ENCODE assay signal across 12 mouse cellular contexts in genomic region chr2:91281366-91281765, GRCm38 (mm10). TPM values are rescaled to one million over a fixed set of nuclear protein-coding genes. Genes with fewer than 3 reads are reported as not detected.
DNase-seq lines count a peak whose midpoint lies in the region; ATAC-seq and TF ChIP-seq lines count a peak whose summit lies in the region.
"Had no signal": no experiment of that assay in that cellular context is flagged by ENCODE, and none has a peak within 500 bp of the region (broad histone marks: within the 10 kb centered on the region; RNA-seq: fewer than 3 reads in every experiment).

No protein-coding gene starts in this region.

- peaks cover 44% of the 10 kb centered on the region for H3K4me1 ChIP-seq in heart, embryonic 13.5 days
- peaks cover 25% of the 10 kb centered on the region for H3K4me1 ChIP-seq in heart, embryonic 11.5 days (ENCODE audit: control insufficient read depth, insufficient read depth, low read length)
- no peaks in the 10 kb centered on the region for H3K4me1 ChIP-seq in midbrain, embryonic 11.5 days (ENCODE audit: control insufficient read depth, insufficient read depth, low read length)
- no peaks in the 10 kb centered on the region for H3K4me1 ChIP-seq in midbrain, postnatal 0 days (ENCODE audit: insufficient read depth, low read length)
- H3K4me1 ChIP-seq in stomach, embryonic 14.5 days (ENCODE audit: control insufficient read depth, insufficient read depth, low read length): no peaks in the 10 kb centered on the region

- H3K36me3 ChIP-seq in heart, embryonic 13.5 days: peaks cover 20% of the 10 kb centered on the region
- H3K36me3 ChIP-seq in heart, embryonic 11.5 days (ENCODE audit: control insufficient read depth, insufficient read depth, low read length): 0 out of 2 replicates have a peak, but pooled peaks cover 3% of the 10 kb centered on the region
- peaks cover 8% of the 10 kb centered on the region for H3K36me3 ChIP-seq in midbrain, embryonic 11.5 days (ENCODE audit: control insufficient read depth, insufficient read depth, low read length)
- peaks cover 22% of the 10 kb centered on the region for H3K36me3 ChIP-seq in midbrain, postnatal 0 days (ENCODE audit: insufficient read depth, low read length)
- H3K36me3 ChIP-seq in stomach, embryonic 14.5 days (ENCODE audit: control insufficient read depth, insufficient read depth, low read length): peaks cover 8% of the 10 kb centered on the region

- no peak for ATAC-seq in heart, embryonic 13.5 days (ENCODE audit: extremely low read depth, insufficient number of reproducible peaks, low FRiP score, low TSS enrichment)
- ATAC-seq in heart, embryonic 11.5 days (replicated peaks; ENCODE audit: insufficient number of reproducible peaks, low FRiP score, low TSS enrichment): no peak
- ATAC-seq in midbrain, embryonic 11.5 days (ENCODE audit: low FRiP score): peak; percentile 34; the same call in 1 of the 2 replicates
- ATAC-seq in midbrain, postnatal 0 days (ENCODE audit: low FRiP score): no peak
- peak; percentile 84 for ATAC-seq in stomach, embryonic 14.5 days (ENCODE audit: insufficient number of reproducible peaks, insufficient read depth, low FRiP score, low read depth)

- DNase-seq in midbrain, embryonic 11.5 days (ENCODE audit: low spot score, missing footprints): no peak
- DNase-seq in midbrain, postnatal 0 days (ENCODE audit: low spot score): no peak
- DNase-seq in kidney, postnatal 10 days: peak; percentile 43
- DNase-seq in adrenal gland, adult 2 months: no peak
- no peak for DNase-seq in retina, postnatal 1 day
- DNase-seq: heart, postnatal 4 days; layer of hippocampus, postnatal 36 days had no signal

- no peaks in the 10 kb centered on the region for H3K9me3 ChIP-seq in heart, embryonic 13.5 days
- no peaks in the 10 kb centered on the region for H3K9me3 ChIP-seq in heart, embryonic 11.5 days (replicated peaks; ENCODE audit: control insufficient read depth, low read length)
- H3K9me3 ChIP-seq in midbrain, embryonic 11.5 days (ENCODE audit: control insufficient read depth, low read length): no peaks in the 10 kb centered on the region
- no peaks in the 10 kb centered on the region for H3K9me3 ChIP-seq in midbrain, postnatal 0 days (ENCODE audit: low read length)
- H3K9me3 ChIP-seq in stomach, embryonic 14.5 days (ENCODE audit: control insufficient read depth, low read depth, low read length): no peaks in the 10 kb centered on the region
- H3K9me3 ChIP-seq: embryonic facial prominence, embryonic 12.5 days; megakaryocyte, embryonic 14.5 days had no signal

- H3K27me3 ChIP-seq in heart, embryonic 13.5 days (replicated peaks): no peaks in the 10 kb centered on the region
- H3K27me3 ChIP-seq in heart, embryonic 11.5 days (ENCODE audit: control insufficient read depth, insufficient read depth, low read length): no peaks in the 10 kb centered on the region
- H3K27me3 ChIP-seq in midbrain, embryonic 11.5 days (ENCODE audit: control insufficient read depth, insufficient read depth, low read length): no peaks in the 10 kb centered on the region
- H3K27me3 ChIP-seq in midbrain, postnatal 0 days (ENCODE audit: insufficient read depth, low read length): no peaks in the 10 kb centered on the region
- H3K27me3 ChIP-seq in stomach, embryonic 14.5 days (ENCODE audit: control insufficient read depth, insufficient read depth, low read length): no peaks in the 10 kb centered on the region
- H3K27me3 ChIP-seq: embryonic facial prominence, embryonic 12.5 days had no signal

- TF ChIP-seq CTCF in midbrain, postnatal 0 days (IDR thresholded peaks at IDR 0.05): no peak

- H3K27ac ChIP-seq in heart, embryonic 13.5 days (replicated peaks): no peak overlapping the region
- H3K27ac ChIP-seq in heart, embryonic 11.5 days (ENCODE audit: low read depth, low read length): no peak overlapping the region
- H3K27ac ChIP-seq in midbrain, embryonic 11.5 days (ENCODE audit: low read depth, low read length): no peak overlapping the region
- H3K27ac ChIP-seq in midbrain, postnatal 0 days (ENCODE audit: low read depth, low read length): no peak overlapping the region
- H3K27ac ChIP-seq in stomach, embryonic 14.5 days (ENCODE audit: low read length): no peak overlapping the region

- no peak overlapping the region for H3K4me2 ChIP-seq in heart, embryonic 13.5 days
- no peak overlapping the region for H3K4me2 ChIP-seq in heart, embryonic 11.5 days
- H3K4me2 ChIP-seq in midbrain, embryonic 11.5 days: no peak overlapping the region
- H3K4me2 ChIP-seq in midbrain, postnatal 0 days (ENCODE audit: low read depth, low read length, poor library complexity, severe bottlenecking): no peak overlapping the region
- no peak overlapping the region for H3K4me2 ChIP-seq in stomach, embryonic 14.5 days (replicated peaks; ENCODE audit: low read depth, low read length)
- H3K4me2 ChIP-seq: embryonic facial prominence, embryonic 12.5 days had no signal

- no peak overlapping the region for H3K4me3 ChIP-seq in heart, embryonic 13.5 days
- no peak overlapping the region for H3K4me3 ChIP-seq in heart, embryonic 11.5 days (ENCODE audit: low read depth, low read length)
- no peak overlapping the region for H3K4me3 ChIP-seq in midbrain, embryonic 11.5 days (ENCODE audit: low read depth, low read length)
- H3K4me3 ChIP-seq in midbrain, postnatal 0 days (ENCODE audit: low read depth, low read length): no peak overlapping the region
- no peak overlapping the region for H3K4me3 ChIP-seq in stomach, embryonic 14.5 days (ENCODE audit: low read depth, low read length)
- H3K4me3 ChIP-seq: embryonic facial prominence, embryonic 12.5 days; megakaryocyte, embryonic 14.5 days had no signal

- WGBS in heart, embryonic 13.5 days: 28% methylated on average over 5 of the region's 5 CpGs
- WGBS in heart, embryonic 11.5 days (ENCODE audit: insufficient replicate concordance): 35% methylated on average over 5 of the region's 5 CpGs
- WGBS in midbrain, embryonic 11.5 days: 47% methylated on average over 5 of the region's 5 CpGs
- 39% methylated on average over 5 of the region's 5 CpGs for WGBS in midbrain, postnatal 0 days
- 36% methylated on average over 5 of the region's 5 CpGs for WGBS in stomach, embryonic 14.5 days

- peak overlapping the region; percentile 30; the same call in 1 of the 2 replicates for H3K9ac ChIP-seq in heart, embryonic 13.5 days
- no peak overlapping the region for H3K9ac ChIP-seq in heart, embryonic 11.5 days (ENCODE audit: low read depth, low read length)
- H3K9ac ChIP-seq in midbrain, embryonic 11.5 days (ENCODE audit: low read length): no peak overlapping the region
- H3K9ac ChIP-seq in midbrain, postnatal 0 days (replicated peaks; ENCODE audit: low read length, poor library complexity, severe bottlenecking): no peak overlapping the region
- H3K9ac ChIP-seq in stomach, embryonic 14.5 days (replicated peaks; ENCODE audit: low read depth, low read length): no peak overlapping the region
- H3K9ac ChIP-seq: embryonic facial prominence, embryonic 12.5 days had no signal

RNA-seq across cellular contexts. Expression of gene Arfgap2, which starts 16.6 kb away (rescaled TPM):
- 63.3 and 64.4 TPM in 2 replicates for polyA plus RNA-seq in heart, embryonic 13.5 days (2015; fragmentation: Nextera tagmentation; extraction: Ambion mirVana)
- polyA plus RNA-seq in heart, embryonic 11.5 days (2014; fragmentation: Nextera tagmentation; extraction: Ambion mirVana): 56.7 and 64.1 TPM in 2 replicates
- polyA plus RNA-seq in midbrain, embryonic 11.5 days (2014; fragmentation: Nextera tagmentation; extraction: Ambion mirVana): 85.7 and 86.6 TPM in 2 replicates
- total RNA-seq in midbrain, postnatal 0 days (2014; rRNA removed): 47.7 and 51.1 TPM in 2 replicates
- 53.0 and 56.8 TPM in 2 replicates for polyA plus RNA-seq in midbrain, postnatal 0 days (2015; fragmentation: Nextera tagmentation; extraction: Ambion mirVana)
- 65.1 and 75.7 TPM in 2 replicates for polyA plus RNA-seq in stomach, embryonic 14.5 days (2014; fragmentation: Nextera tagmentation; extraction: Ambion mirVana)
- total RNA-seq in adrenal gland, adult 2 months (2021): 10 to 100 TPM; 89.3 to 92.3 TPM
- polyA plus RNA-seq in adrenal gland, adult 2 months (2012; rRNA removed): 34.1 and 53.6 TPM in 2 replicates

RNA-seq across cellular contexts. Expression of gene Pacsin3, which starts 25.6 kb away (rescaled TPM):
- 35.4 and 38.2 TPM in 2 replicates for polyA plus RNA-seq in heart, embryonic 13.5 days (2015; fragmentation: Nextera tagmentation; extraction: Ambion mirVana)
- polyA plus RNA-seq in heart, embryonic 11.5 days (2014; fragmentation: Nextera tagmentation; extraction: Ambion mirVana): 18.6 and 19.5 TPM in 2 replicates
- polyA plus RNA-seq in midbrain, embryonic 11.5 days (2014; fragmentation: Nextera tagmentation; extraction: Ambion mirVana): 20.9 and 24.3 TPM in 2 replicates
- 17.5 and 22.6 TPM in 2 replicates for total RNA-seq in midbrain, postnatal 0 days (2014; rRNA removed)
- polyA plus RNA-seq in midbrain, postnatal 0 days (2015; fragmentation: Nextera tagmentation; extraction: Ambion mirVana): 17.7 and 18.7 TPM in 2 replicates
- 40.9 and 44.4 TPM in 2 replicates for polyA plus RNA-seq in stomach, embryonic 14.5 days (2014; fragmentation: Nextera tagmentation; extraction: Ambion mirVana)
- 100 to 1,000 TPM in 1 of 2 experiments, 10 to 100 TPM in 1; 82.8 to 101 TPM for total RNA-seq in adrenal gland, adult 2 months (2021)
- 56.5 and 69.2 TPM in 2 replicates for polyA plus RNA-seq in adrenal gland, adult 2 months (2012; rRNA removed)

RNA-seq across cellular contexts. Expression of gene Ddb2, which starts 44.6 kb away (rescaled TPM):
- polyA plus RNA-seq in heart, embryonic 13.5 days (2015; fragmentation: Nextera tagmentation; extraction: Ambion mirVana): 7.1 and 7.4 TPM in 2 replicates
- polyA plus RNA-seq in heart, embryonic 11.5 days (2014; fragmentation: Nextera tagmentation; extraction: Ambion mirVana): 7.3 and 8.3 TPM in 2 replicates
- polyA plus RNA-seq in midbrain, embryonic 11.5 days (2014; fragmentation: Nextera tagmentation; extraction: Ambion mirVana): 7.9 and 8.2 TPM in 2 replicates
- total RNA-seq in midbrain, postnatal 0 days (2014; rRNA removed): 7.9 and 11.5 TPM in 2 replicates
- 13.4 and 14.2 TPM in 2 replicates for polyA plus RNA-seq in midbrain, postnatal 0 days (2015; fragmentation: Nextera tagmentation; extraction: Ambion mirVana)
- 19.9 and 22.7 TPM in 2 replicates for polyA plus RNA-seq in stomach, embryonic 14.5 days (2014; fragmentation: Nextera tagmentation; extraction: Ambion mirVana)
- 1 to 10 TPM; 8.1 to 8.3 TPM for total RNA-seq in adrenal gland, adult 2 months (2021)
- polyA plus RNA-seq in adrenal gland, adult 2 months (2012; rRNA removed): 12.4 and 12.5 TPM in 2 replicates

Comparison
In these comparisons a context has a peak if more than half of its experiments do, and no peak if none do; other contexts are left out.
1. ATAC-seq: peak in midbrain, embryonic 11.5 days (single experiment) and stomach, embryonic 14.5 days (single experiment); none in heart, embryonic 13.5 days (single experiment), heart, embryonic 11.5 days (single experiment) and midbrain, postnatal 0 days (single experiment).